Mouse (Mus musculus) gastrocnemius, adult 2 months (tissue): ENCODE data around the gene Abhd2. TPM values are rescaled to one million over a fixed set of nuclear protein-coding genes. Genes with fewer than 3 reads are reported as not detected.

ENCODE experiments used
- DNase-seq: peaks from one replicate; pipeline ENCODE4 v3.0.0; 2022
- H3K27ac ChIP-seq: fragments of 200-600 bp; 2 replicates; pipeline ENCODE4 v1.8.1; 2022; ENCODE audit warnings: mild to moderate bottlenecking
- H3K4me3 ChIP-seq: fragments of 200-600 bp; 2 replicates; pipeline ENCODE4 v1.8.1; 2022; ENCODE audit warnings: mild to moderate bottlenecking, moderate library complexity
- CTCF ChIP-seq: fragments of 200-600 bp; IDR thresholded peaks from 2 replicates; pipeline ENCODE4 v1.8.1; 2022; ENCODE audit warnings: antibody characterized with exemption, mild to moderate bottlenecking, moderate library complexity
- intact Hi-C: fragments of 180-260 bp; cut with DNase I; formaldehyde crosslinking; loops from one replicate; pipeline ENCODE4 v1.15.1; 2025
- total RNA-seq, 2 experiments: library from RNA; stranded (reverse); gene quantifications; 2 replicates each; pipeline ENCODE4 v1.2.3; 2021

Gene Abhd2
- total RNA-seq, 2 experiments from 2014 or later = 4.3 to 6.4 TPM

- intact Hi-C loops = no loop called here
- DNase-seq = peak; percentile 16
- H3K27ac ChIP-seq = no peak overlapping the region
- no peak overlapping the region for H3K4me3 ChIP-seq
- TF ChIP-seq CTCF = no peak
These were observed 12.4 kb downstream of the Abhd2 start for GRCm38 (mm10) chr7:79285408-79285807.

DNA sequence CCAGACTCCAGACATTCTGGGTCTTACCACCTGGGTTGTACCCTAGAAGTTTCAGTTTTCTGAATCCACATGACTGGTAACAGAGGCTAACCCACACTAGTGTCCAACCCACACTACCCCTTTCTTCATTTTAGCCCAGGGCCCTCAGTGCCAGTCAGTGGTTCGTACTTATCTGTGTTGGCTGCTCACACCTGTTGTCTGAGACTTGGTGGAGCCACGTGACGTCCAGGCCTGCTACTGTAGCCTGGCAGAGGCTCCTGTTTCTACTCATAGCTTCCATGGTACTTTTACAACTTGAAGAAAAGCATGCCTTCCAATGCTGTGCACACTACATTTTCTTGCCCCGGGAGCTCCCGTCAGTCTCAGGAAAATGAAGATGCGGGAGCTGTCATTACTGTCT, 14.2 kb downstream of the Abhd2 start:
- TF ChIP-seq CTCF = no peak
- intact Hi-C loops = no loop called here
- H3K27ac ChIP-seq = no peak overlapping the region
- peak; percentile 11 for DNase-seq
- H3K4me3 ChIP-seq = no peak overlapping the region

- H3K27ac ChIP-seq = no peak overlapping the region
These were observed 14.9 kb downstream of the Abhd2 start for GRCm38 (mm10) chr7:79287928-79288327.

GRCm38 (mm10) chr7:79288422-79288821, 15.4 kb downstream of the Abhd2 start:
- Histone ChIP-seq H3K27ac (no peak overlapping the region), H3K4me3 (no peak overlapping the region)
- intact Hi-C loops = no loop called here
- TF ChIP-seq CTCF = no peak
- peak; percentile 1 for DNase-seq

More at GRCm38 (mm10) chr7:79287928-79288327, 14.9 kb downstream of the Abhd2 start:
- intact Hi-C loops = no loop called here
- H3K4me3 ChIP-seq = no peak overlapping the region
- no peak for TF ChIP-seq CTCF
- peak; percentile 3 for DNase-seq

- Histone ChIP-seq H3K27ac (no peak overlapping the region), H3K4me3 (no peak overlapping the region)
- TF ChIP-seq CTCF = no peak
- DNase-seq = no peak
- intact Hi-C loops = no loop called here
These were observed 20.7 kb downstream of the Abhd2 start for GRCm38 (mm10) chr7:79293605-79294232.

- intact Hi-C loops = no loop called here
- Histone ChIP-seq H3K4me3 (no peak overlapping the region), H3K27ac (no peak overlapping the region)
- no peak for TF ChIP-seq CTCF
- DNase-seq = no peak
These were observed 21.5 kb downstream of the Abhd2 start for GRCm38 (mm10) chr7:79294449-79294980.

DNA sequence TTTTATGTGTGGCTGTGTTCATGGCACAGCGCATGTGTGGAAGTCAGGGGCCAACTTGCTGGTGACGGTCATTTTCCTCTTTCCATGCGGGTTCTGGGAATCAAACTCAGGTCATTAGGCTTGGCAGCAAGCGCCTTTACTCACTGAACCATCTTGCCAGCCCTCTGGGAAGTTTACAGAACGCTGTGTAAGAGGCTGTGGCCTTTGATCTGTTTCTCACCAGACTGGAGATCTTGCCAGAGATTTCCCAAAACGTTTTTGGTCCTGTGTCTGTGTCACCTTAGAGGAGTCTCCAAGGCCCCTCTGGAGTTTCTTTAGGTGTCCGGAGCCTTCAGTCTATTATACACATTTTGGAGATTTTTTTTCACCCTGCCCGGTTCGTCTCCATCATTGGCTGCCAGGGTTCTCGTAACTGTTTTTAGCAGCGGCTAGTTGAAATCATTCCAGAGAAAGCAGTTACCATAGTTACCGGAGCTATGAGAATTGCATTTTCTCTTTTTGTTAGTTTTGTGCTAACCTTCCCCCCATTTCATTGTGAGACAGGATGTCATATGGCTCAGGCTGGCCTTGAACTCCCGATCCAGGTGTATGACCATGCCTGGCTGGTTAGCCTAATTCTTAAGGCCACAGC, 22.3 kb downstream of the Abhd2 start:
- H3K4me3 ChIP-seq = no peak overlapping the region
- intact Hi-C loops = no loop called here
- no peak for DNase-seq
- TF ChIP-seq CTCF = no peak
- no peak overlapping the region for H3K27ac ChIP-seq

DNA sequence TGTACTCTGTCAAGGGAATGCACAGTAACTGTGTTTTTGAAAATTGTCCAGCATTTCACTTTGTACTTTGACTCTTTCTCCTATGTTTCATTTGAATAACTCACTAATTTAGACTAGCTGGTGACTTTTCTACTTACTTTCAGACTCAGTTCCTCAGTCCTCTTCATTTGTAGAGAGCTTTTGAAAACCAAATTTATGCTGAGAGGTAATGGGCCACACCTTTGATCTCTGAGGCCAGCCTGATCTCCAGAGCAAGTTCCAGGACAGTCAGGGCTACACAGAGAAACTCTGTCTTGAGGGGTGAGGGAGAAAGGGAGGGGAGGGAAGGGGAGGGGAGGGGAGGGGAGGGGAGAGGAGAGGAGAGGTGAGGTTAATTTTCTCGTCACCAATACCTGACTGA, 25.7 kb downstream of the Abhd2 start:
- Histone ChIP-seq H3K4me3 (no peak overlapping the region), H3K27ac (no peak overlapping the region)
- no peak for DNase-seq
- TF ChIP-seq CTCF = no peak
- intact Hi-C loops = no loop called here

- intact Hi-C loops = no loop called here
These were observed 26.5 kb downstream of the Abhd2 start for GRCm38 (mm10) chr7:79299548-79299947.

DNA sequence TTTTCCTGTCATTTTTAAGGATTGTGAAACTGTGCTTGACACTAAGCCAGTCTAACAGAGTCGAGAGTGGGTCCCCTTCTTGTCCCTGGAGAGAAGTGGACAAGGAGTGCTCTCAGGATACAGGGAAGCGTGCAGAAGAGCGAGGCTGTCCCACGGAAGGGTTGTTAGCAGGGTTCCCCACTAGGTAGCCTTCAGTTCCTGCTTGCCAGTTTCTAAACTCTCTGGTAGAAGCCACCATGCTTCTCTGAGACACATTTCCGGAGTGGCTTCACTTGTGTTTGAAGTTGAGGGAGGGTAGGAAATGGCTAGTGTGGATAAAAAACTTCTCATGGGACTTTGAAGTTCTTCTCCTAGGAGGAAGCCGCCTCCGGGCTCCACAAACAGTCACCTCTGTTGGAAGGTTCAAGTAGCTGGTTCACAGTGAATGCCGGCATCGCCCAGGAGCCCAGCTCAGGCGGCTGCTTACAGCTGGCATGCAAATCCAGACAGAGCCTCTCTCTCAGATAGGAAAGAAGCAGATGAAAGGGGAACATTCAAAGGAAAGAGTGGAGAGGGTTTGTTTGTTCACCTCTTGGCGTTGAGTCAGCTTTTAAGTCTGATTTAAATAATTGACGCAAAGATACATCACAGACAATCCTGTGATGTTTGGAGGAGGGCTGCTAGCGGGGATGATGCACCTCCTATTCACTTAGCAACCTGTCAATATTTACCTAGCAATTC, 27.6 kb downstream of the Abhd2 start:
- TF ChIP-seq CTCF = no peak
- DNase-seq = peak; percentile 5
- Histone ChIP-seq H3K27ac (no peak overlapping the region), H3K4me3 (no peak overlapping the region)
- intact Hi-C loops = no loop called here

More at GRCm38 (mm10) chr7:79299548-79299947, 26.5 kb downstream of the Abhd2 start:
- no peak for TF ChIP-seq CTCF
- no peak for DNase-seq
- no peak overlapping the region for H3K4me3 ChIP-seq
- no peak overlapping the region for H3K27ac ChIP-seq

GRCm38 (mm10) chr7:79302145-79302544, 29.1 kb downstream of the Abhd2 start:
- Histone ChIP-seq H3K4me3 (no peak overlapping the region), H3K27ac (no peak overlapping the region)
- TF ChIP-seq CTCF = no peak
- intact Hi-C loops = no loop called here
- peak; percentile 10 for DNase-seq

- intact Hi-C loops = no loop called here
These were observed 29.6 kb downstream of the Abhd2 start for GRCm38 (mm10) chr7:79302586-79302985.

DNA sequence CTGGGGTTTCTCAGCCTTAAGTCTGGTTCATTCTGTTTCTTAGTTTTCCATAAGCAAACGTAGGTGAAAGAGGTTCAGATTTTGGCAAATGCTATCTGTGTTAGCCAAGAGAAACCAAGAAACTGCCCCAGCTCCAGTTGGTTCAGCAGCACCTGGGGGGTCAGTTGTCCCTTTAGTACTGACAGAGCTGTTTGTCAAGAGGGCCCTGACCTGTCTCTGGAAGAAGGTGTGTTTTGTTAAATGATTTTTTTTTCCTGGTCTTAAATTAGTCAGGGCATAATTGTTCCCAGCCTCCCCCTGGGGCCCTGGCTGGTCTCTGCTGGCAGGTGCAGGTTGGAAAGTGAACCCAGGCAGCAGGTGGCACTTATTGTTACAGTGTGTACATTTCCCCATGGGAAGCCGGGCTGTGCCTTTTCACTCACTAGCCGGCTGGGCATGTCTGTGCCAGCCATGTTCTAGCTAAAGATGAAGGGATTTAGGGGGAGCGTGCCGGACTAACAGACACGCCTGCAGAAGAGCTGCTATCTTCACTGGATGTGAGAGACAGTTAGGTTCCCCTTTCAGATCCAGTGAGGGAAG, 30.3 kb downstream of the Abhd2 start:
- Histone ChIP-seq H3K27ac (no peak overlapping the region), H3K4me3 (no peak overlapping the region)
- peak; percentile 3 for DNase-seq
- intact Hi-C loops = no loop called here
- no peak for TF ChIP-seq CTCF

More at GRCm38 (mm10) chr7:79302586-79302985, 29.6 kb downstream of the Abhd2 start:
- Histone ChIP-seq H3K27ac (no peak overlapping the region), H3K4me3 (no peak overlapping the region)
- no peak for TF ChIP-seq CTCF
- DNase-seq = peak; percentile 7
